Mouse (Mus musculus) kidney, embryonic 14.5 days (tissue): ENCODE results near the gene Aaed1. TPM values are rescaled to one million over a fixed set of nuclear protein-coding genes. Genes with fewer than 3 reads are reported as not detected.

Source experiments
- ATAC-seq: fragments of 200-750 bp; cut with Nextera tagmentation; 2 replicates; pipeline ENCODE4 v1.8.0; 2017; ENCODE audit warnings: moderate number of reproducible peaks, mild to moderate bottlenecking, moderate TSS enrichment, moderate library complexity; ENCODE audit not compliant: low FRiP score, low TSS enrichment
- H3K27ac ChIP-seq: fragments of 300-500 bp; sonication (generic); 2 replicates; pipeline ENCODE4 v1.5.1; 2014; ENCODE audit warnings: low read depth, mild to moderate bottlenecking, low read length, moderate library complexity, mixed read lengths
- H3K27me3 ChIP-seq: fragments of 300-500 bp; sonication (generic); 2 replicates; pipeline ENCODE4 v1.6.1; 2014; ENCODE audit warnings: mild to moderate bottlenecking, low read length; ENCODE audit not compliant: control insufficient read depth, insufficient read depth
- H3K36me3 ChIP-seq: fragments of 300-500 bp; sonication (generic); 2 replicates; pipeline ENCODE4 v1.6.1; 2014; ENCODE audit warnings: low read length, mixed read lengths; ENCODE audit not compliant: control insufficient read depth, insufficient read depth
- H3K4me1 ChIP-seq: fragments of 300-500 bp; sonication (generic); 2 replicates; pipeline ENCODE4 v1.6.1; 2014; ENCODE audit warnings: low read length, mixed read lengths; ENCODE audit not compliant: control insufficient read depth, insufficient read depth
- H3K4me2 ChIP-seq: fragments of 300-500 bp; sonication (generic); replicated peaks from 2 replicates; pipeline ENCODE4 v1.6.1; 2014; ENCODE audit warnings: low read depth, mild to moderate bottlenecking, low read length
- H3K4me3 ChIP-seq: fragments of 300-500 bp; sonication (generic); 2 replicates; pipeline ENCODE4 v1.5.1; 2014; ENCODE audit warnings: mild to moderate bottlenecking, low read length
- H3K9ac ChIP-seq: fragments of 300-500 bp; sonication (generic); 2 replicates; pipeline ENCODE4 v1.6.1; 2014; ENCODE audit warnings: low read depth, mild to moderate bottlenecking, low read length, moderate library complexity
- H3K9me3 ChIP-seq: fragments of 300-500 bp; sonication (generic); 2 replicates; pipeline ENCODE4 v1.6.1; 2016; ENCODE audit warnings: low read length; ENCODE audit not compliant: control insufficient read depth
- WGBS: fragments of 180-500 bp; shearing (Covaris S2); extraction: QIAGEN DNeasy Blood & Tissue Kit; methylation state at CpG from one replicate; pipeline ENCODE4 v1.1.7; 2014; 5-methylcytosine and 5-hydroxymethylcytosine counted together
- polyA plus RNA-seq: library from polyadenylated mRNA; unstranded; fragments of >200 nt; fragmentation: Nextera tagmentation; extraction: Ambion mirVana; gene quantifications from 2 replicates; pipeline ENCODE4 v1.2.1, GENCODE M21; 2014

The Aaed1 gene
- polyA plus RNA-seq, 1 experiment from 2014 or later: 47.0 TPM

GRCm38 (mm10) chr13:64312916-64313289 lies 393 bp upstream of the Aaed1 start:
- H3K9me3 ChIP-seq: no peaks in the 10 kb centered on the region
- 0% methylated on average over 2 of the region's 2 CpGs for WGBS
- H3K9ac ChIP-seq: no peak overlapping the region; the same call in 1 of the 2 replicates
- H3K4me2 ChIP-seq: peak overlapping the region; percentile 65
- peaks cover 3% of the 10 kb centered on the region; the same call in 1 of the 2 replicates for H3K36me3 ChIP-seq
- peak; percentile 60; the same call in 1 of the 2 replicates for ATAC-seq
- peak overlapping the region; percentile 69 for H3K4me3 ChIP-seq
- H3K4me1 ChIP-seq: no peaks in the 10 kb centered on the region; the same call in 1 of the 2 replicates
- no peaks in the 10 kb centered on the region for H3K27me3 ChIP-seq
- H3K27ac ChIP-seq: no peak overlapping the region

- Histone ChIP-seq H3K9me3 (no peaks in the 10 kb centered on the region), H3K4me1 (no peaks in the 10 kb centered on the region; the same call in 1 of the 2 replicates), H3K27ac (no peak overlapping the region), H3K36me3 (peaks cover 10% of the 10 kb centered on the region; the same call in 1 of the 2 replicates), H3K4me3 (peak overlapping the region; percentile 69; the same call in 1 of the 2 replicates), H3K4me2 (peak overlapping the region; percentile 65), H3K27me3 (no peaks in the 10 kb centered on the region), H3K9ac (no peak overlapping the region)
- 69% methylated on average over 1 of the region's 1 CpGs for WGBS
- no peak for ATAC-seq
Measured at GRCm38 (mm10) chr13:64311266-64311665, 1.2 kb downstream of the Aaed1 start.

DNA sequence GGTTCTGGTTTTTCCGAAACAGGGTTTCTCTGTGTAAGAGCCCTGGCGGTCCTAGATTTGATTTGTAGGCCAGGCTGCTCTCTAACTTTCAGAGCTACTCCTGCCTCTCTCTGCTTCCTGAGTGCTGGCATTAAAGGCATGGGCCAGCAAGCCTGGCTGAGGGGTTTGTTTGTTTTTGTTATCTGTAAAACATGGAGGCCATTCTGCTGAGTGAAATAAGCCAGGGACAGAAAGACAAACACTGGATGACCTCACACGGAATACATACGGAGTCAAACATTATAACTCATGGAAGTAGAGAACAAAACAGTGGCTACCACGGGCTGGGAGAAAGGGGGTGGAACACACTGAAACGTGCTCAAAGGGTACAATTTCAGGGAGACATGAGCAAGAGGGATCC lies 1.9 kb downstream of the Aaed1 start:
- Histone ChIP-seq H3K27me3 (no peaks in the 10 kb centered on the region), H3K9me3 (no peaks in the 10 kb centered on the region), H3K4me1 (no peaks in the 10 kb centered on the region; the same call in 1 of the 2 replicates), H3K9ac (no peak overlapping the region), H3K36me3 (peaks cover 10% of the 10 kb centered on the region; the same call in 1 of the 2 replicates), H3K4me3 (no peak overlapping the region), H3K27ac (no peak overlapping the region), H3K4me2 (no peak overlapping the region)
- ATAC-seq: no peak
- WGBS: 67% methylated on average over 6 of the region's 6 CpGs

DNA sequence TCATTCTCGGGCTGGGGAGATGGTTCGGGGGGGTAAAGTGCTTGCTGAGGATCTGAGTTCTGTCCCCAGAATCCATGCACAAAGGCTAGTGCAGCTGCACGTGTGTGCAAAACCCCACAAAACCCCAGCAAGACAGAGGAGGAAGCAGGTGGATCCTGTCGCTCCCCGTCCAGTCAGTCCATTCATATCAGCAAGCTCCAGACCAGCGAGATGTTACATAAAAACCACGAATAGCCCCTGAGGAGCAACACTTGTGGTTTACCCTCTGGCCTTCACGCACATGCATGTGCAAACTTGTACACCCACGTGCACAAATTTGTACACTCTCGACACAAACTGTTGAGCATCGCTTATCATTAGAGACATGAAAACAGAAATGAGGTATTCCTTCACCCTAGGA lies 2.7 kb downstream of the Aaed1 start:
- H3K9me3 ChIP-seq: no peaks in the 10 kb centered on the region
- H3K27me3 ChIP-seq: no peaks in the 10 kb centered on the region
- ATAC-seq: no peak
- H3K27ac ChIP-seq: no peak overlapping the region
- H3K4me2 ChIP-seq: no peak overlapping the region
- no peak overlapping the region for H3K9ac ChIP-seq
- 75% methylated on average over 11 of the region's 11 CpGs for WGBS
- H3K4me3 ChIP-seq: no peak overlapping the region
- peaks cover 10% of the 10 kb centered on the region; the same call in 1 of the 2 replicates for H3K36me3 ChIP-seq
- H3K4me1 ChIP-seq: no peaks in the 10 kb centered on the region; the same call in 1 of the 2 replicates

DNA sequence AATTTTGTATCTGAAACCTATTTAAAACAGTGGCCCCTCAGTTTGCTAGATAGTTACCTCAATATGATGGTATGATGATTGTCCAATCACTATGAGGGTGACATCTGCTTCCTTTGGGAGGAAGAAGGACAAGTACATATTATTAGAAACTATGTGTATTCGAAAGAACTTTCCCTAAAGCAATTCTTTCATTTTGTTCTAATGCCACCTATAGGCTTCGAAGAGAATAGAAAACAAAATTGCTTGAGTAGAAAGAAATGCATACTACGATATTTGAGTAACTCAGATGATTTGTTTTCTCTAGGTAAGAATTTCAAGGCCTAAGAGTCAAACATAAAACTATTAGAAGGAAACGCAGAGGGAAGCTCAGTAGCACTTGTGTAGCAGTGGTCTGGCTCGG lies 3.5 kb downstream of the Aaed1 start:
- H3K9ac ChIP-seq: no peak overlapping the region
- no peaks in the 10 kb centered on the region; the same call in 1 of the 2 replicates for H3K4me1 ChIP-seq
- no peak for ATAC-seq
- no peak overlapping the region for H3K4me3 ChIP-seq
- H3K9me3 ChIP-seq: no peaks in the 10 kb centered on the region
- 62% methylated on average over 5 of the region's 5 CpGs for WGBS
- H3K27me3 ChIP-seq: no peaks in the 10 kb centered on the region
- H3K4me2 ChIP-seq: no peak overlapping the region
- H3K36me3 ChIP-seq: peaks cover 10% of the 10 kb centered on the region; the same call in 1 of the 2 replicates
- no peak overlapping the region for H3K27ac ChIP-seq

DNA sequence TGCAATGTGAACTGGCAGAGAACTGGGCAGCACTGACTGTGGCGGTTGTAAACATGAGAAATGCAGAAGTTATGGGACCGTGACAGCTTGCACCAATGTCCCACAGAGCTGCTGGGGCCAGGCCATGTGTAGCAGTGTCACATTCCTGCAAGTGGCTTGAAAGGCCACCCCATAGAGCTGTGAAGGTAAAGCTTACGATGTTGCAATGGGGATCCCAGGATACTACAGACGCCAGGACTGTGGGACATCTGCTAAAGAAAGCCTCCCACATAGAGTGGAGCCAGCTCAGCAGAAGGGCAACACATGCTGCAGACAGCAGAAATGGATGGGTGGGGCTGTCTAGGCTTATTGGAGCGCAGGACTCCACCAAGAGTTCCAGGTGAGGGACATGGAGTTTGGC lies 5.0 kb downstream of the Aaed1 start:
- Histone ChIP-seq H3K27ac (no peak overlapping the region), H3K4me3 (no peak overlapping the region), H3K36me3 (peaks cover 17% of the 10 kb centered on the region; the same call in 1 of the 2 replicates), H3K9ac (no peak overlapping the region), H3K9me3 (no peaks in the 10 kb centered on the region), H3K27me3 (no peaks in the 10 kb centered on the region), H3K4me1 (no peaks in the 10 kb centered on the region; the same call in 1 of the 2 replicates), H3K4me2 (no peak overlapping the region)
- WGBS: 54% methylated on average over 5 of the region's 5 CpGs
- no peak for ATAC-seq

- no peak for ATAC-seq
Measured at GRCm38 (mm10) chr13:64306078-64306477, 6.4 kb downstream of the Aaed1 start.

DNA sequence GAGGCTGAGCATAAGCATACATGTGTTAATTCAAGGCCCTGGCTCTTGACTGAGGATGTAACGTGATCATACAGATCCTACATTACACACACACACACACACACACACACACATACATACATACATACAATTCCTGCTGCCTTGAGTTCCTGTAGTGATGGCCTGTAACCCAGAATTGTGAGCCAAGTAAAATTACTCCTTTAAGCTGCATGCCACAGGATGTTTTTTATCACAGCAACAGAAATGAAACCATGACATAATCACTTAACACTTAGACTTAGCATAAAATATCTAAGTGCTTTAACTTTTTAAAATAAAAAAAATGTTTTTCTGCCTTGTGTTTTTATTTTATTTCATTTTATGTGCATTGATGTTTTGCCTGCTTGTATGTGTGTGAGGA lies 13.4 kb downstream of the Aaed1 start:
- no peak overlapping the region for H3K4me2 ChIP-seq

More at GRCm38 (mm10) chr13:64306078-64306477, 6.4 kb downstream of the Aaed1 start:
- Histone ChIP-seq H3K9ac (no peak overlapping the region), H3K4me1 (no peaks in the 10 kb centered on the region), H3K4me2 (no peak overlapping the region), H3K9me3 (no peaks in the 10 kb centered on the region), H3K4me3 (no peak overlapping the region), H3K36me3 (peaks cover 17% of the 10 kb centered on the region; the same call in 1 of the 2 replicates), H3K27me3 (no peaks in the 10 kb centered on the region), H3K27ac (no peak overlapping the region)
- 70% methylated on average over 3 of the region's 3 CpGs for WGBS

DNA sequence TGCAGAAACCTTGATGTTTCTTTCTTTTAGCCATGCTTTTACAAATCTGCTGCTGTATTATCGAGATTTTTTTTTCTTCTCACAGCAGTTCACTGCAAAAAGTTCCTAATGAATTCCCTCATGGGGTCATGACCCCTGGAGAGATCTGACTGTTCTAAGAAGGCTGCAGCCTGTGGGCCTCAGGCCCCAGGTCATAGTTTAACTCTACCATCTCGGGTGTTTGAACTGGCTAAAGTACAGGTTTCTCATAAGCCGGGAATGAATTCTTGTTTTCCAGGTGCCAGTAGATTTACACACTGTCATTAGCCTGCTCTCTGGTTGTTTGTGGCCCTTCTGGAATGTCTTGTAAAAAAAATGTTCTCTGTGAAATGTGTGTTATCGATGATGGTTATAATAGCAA lies 25.7 kb downstream of the Aaed1 start:
- WGBS: 51% methylated on average over 4 of the region's 4 CpGs
- H3K9me3 ChIP-seq: peaks cover 3% of the 10 kb centered on the region; the same call in 1 of the 2 replicates
- no peak overlapping the region for H3K27ac ChIP-seq
- H3K27me3 ChIP-seq: no peaks in the 10 kb centered on the region
- H3K36me3 ChIP-seq: no peaks in the 10 kb centered on the region
- H3K4me1 ChIP-seq: no peaks in the 10 kb centered on the region
- no peak overlapping the region for H3K4me2 ChIP-seq
- ATAC-seq: no peak
- no peak overlapping the region for H3K4me3 ChIP-seq
- no peak overlapping the region for H3K9ac ChIP-seq

More for the DNA sequence above, 13.4 kb downstream of the Aaed1 start:
- Histone ChIP-seq H3K36me3 (peaks cover 20% of the 10 kb centered on the region; the same call in 1 of the 2 replicates), H3K27me3 (no peaks in the 10 kb centered on the region), H3K4me1 (no peaks in the 10 kb centered on the region), H3K27ac (no peak overlapping the region), H3K9me3 (no peaks in the 10 kb centered on the region), H3K4me3 (no peak overlapping the region), H3K9ac (no peak overlapping the region)
- 92% methylated on average over 1 of the region's 1 CpGs for WGBS
- ATAC-seq: no peak
